Mouse (Mus musculus): Measurements from ENCODE around the gene Cdc37. TPM values are rescaled to one million over a fixed set of nuclear protein-coding genes. Genes with fewer than 3 reads are reported as not detected.

The Cdc37 gene
- polyA plus RNA-seq, 1 experiment from 2014 or later: 279 TPM

- ATAC-seq (replicated peaks; ENCODE audit: extremely low read depth, insufficient read depth, low FRiP score): no peak
- Histone ChIP-seq H3K27ac (ENCODE audit: low read length) (peak overlapping the region; percentile 84), H3K9me3 (replicated peaks; ENCODE audit: control insufficient read depth, low read length) (no peaks in the 10 kb centered on the region), H3K4me2 (ENCODE audit: low read depth, low read length) (peak overlapping the region; percentile 86), H3K4me1 (ENCODE audit: control insufficient read depth, insufficient read depth, low read length) (peaks cover 41% of the 10 kb centered on the region), H3K36me3 (ENCODE audit: control insufficient read depth, insufficient read depth) (no peaks in the 10 kb centered on the region), H3K27me3 (ENCODE audit: control insufficient read depth, insufficient read depth, low read length) (peaks cover 24% of the 10 kb centered on the region), H3K9ac (ENCODE audit: low read length) (peak overlapping the region; percentile 55), H3K4me3 (ENCODE audit: low read length) (no peak overlapping the region; the same call in 1 of the 2 replicates)
- WGBS: 48% methylated on average over 1 of the region's 1 CpGs
Measured at GRCm38 (mm10) chr9:21169157-21169556, 19.4 kb upstream of the Cdc37 start.

DNA sequence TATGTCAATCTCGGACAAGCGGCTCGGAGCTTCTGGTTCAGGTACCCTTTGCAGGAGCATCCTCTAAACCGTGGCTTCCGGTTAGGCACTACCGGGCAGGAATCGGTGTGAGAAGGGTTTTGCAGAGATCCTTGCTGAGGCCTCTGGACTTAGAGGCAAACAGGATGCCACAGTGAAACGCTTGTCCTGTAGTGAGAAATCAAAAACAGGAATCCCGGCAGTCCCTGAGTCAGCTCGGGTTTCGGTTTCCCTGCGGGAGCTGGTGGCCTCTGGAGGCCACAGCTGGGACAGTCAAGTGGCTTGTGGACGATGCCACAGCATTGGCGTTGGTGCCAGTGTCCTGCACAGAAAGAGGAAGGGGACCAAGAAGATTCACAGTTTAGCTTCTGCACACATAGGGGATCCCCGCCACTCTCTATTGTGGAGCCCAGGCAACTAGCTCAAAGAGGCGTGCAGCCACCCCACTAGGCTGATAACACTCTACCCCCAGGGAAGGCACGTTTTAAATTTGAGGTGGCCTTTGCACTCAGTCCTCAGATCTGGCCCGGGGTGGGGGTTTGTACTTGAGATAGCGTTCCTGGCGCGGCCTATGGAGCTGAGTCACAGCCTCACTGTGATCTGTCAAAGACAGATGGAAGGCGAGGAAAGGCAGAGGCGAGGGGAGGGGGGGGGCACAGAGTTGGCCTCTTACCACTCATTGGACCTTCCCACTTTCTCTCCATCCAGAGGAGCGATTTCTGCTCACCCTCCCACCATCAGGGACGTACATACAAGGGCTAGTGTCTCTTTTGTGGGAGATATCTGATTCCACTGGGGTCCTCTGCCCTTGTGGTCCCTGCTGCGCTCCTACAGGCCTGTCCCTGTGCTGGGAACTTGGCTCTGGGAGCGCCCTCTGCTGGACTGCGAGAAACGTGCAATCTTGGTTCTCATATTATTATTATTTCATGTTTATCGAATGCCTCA lies 18.7 kb upstream of the Cdc37 start:
- H3K27ac ChIP-seq (ENCODE audit: low read length): peak overlapping the region; percentile 84
- H3K4me1 ChIP-seq (ENCODE audit: control insufficient read depth, insufficient read depth, low read length): peaks cover 44% of the 10 kb centered on the region

GRCm38 (mm10) chr9:21167140-21168097 lies 17.6 kb upstream of the Cdc37 start:
- Histone ChIP-seq H3K27ac (ENCODE audit: low read length) (peak overlapping the region; percentile 84), H3K27me3 (ENCODE audit: control insufficient read depth, insufficient read depth, low read length) (peaks cover 36% of the 10 kb centered on the region), H3K9me3 (replicated peaks; ENCODE audit: control insufficient read depth, low read length) (no peaks in the 10 kb centered on the region), H3K4me2 (ENCODE audit: low read depth, low read length) (peak overlapping the region; percentile 86), H3K9ac (ENCODE audit: low read length) (peak overlapping the region; percentile 60), H3K36me3 (ENCODE audit: control insufficient read depth, insufficient read depth) (no peaks in the 10 kb centered on the region), H3K4me1 (ENCODE audit: control insufficient read depth, insufficient read depth, low read length) (peaks cover 44% of the 10 kb centered on the region), H3K4me3 (ENCODE audit: low read length) (peak overlapping the region; percentile 38)
- 42% methylated on average over 10 of the region's 10 CpGs for WGBS
- ATAC-seq (replicated peaks; ENCODE audit: extremely low read depth, insufficient read depth, low FRiP score): no peak

More for the DNA sequence above, 18.7 kb upstream of the Cdc37 start:
- H3K4me2 ChIP-seq (ENCODE audit: low read depth, low read length): peak overlapping the region; percentile 86
- H3K36me3 ChIP-seq (ENCODE audit: control insufficient read depth, insufficient read depth): no peaks in the 10 kb centered on the region
- ATAC-seq (replicated peaks; ENCODE audit: extremely low read depth, insufficient read depth, low FRiP score): peak; percentile 77
- peak overlapping the region; percentile 60 for H3K9ac ChIP-seq (ENCODE audit: low read length)
- no peaks in the 10 kb centered on the region for H3K9me3 ChIP-seq (replicated peaks; ENCODE audit: control insufficient read depth, low read length)
- H3K27me3 ChIP-seq (ENCODE audit: control insufficient read depth, insufficient read depth, low read length): peaks cover 30% of the 10 kb centered on the region
- 4% methylated on average over 30 of the region's 30 CpGs for WGBS
- peak overlapping the region; percentile 38 for H3K4me3 ChIP-seq (ENCODE audit: low read length)

GRCm38 (mm10) chr9:21166516-21166915 lies 16.7 kb upstream of the Cdc37 start:
- WGBS: 37% methylated on average over 3 of the region's 3 CpGs
- H3K9me3 ChIP-seq (replicated peaks; ENCODE audit: control insufficient read depth, low read length): no peaks in the 10 kb centered on the region
- H3K36me3 ChIP-seq (ENCODE audit: control insufficient read depth, insufficient read depth): no peaks in the 10 kb centered on the region
- no peak for ATAC-seq (replicated peaks; ENCODE audit: extremely low read depth, insufficient read depth, low FRiP score)
- H3K4me3 ChIP-seq (ENCODE audit: low read length): peak overlapping the region; percentile 56
- H3K27me3 ChIP-seq (ENCODE audit: control insufficient read depth, insufficient read depth, low read length): peaks cover 38% of the 10 kb centered on the region
- no peak overlapping the region; the same call in 1 of the 2 replicates for H3K27ac ChIP-seq (ENCODE audit: low read length)
- peak overlapping the region; percentile 69; the same call in 1 of the 2 replicates for H3K9ac ChIP-seq (ENCODE audit: low read length)
- peaks cover 45% of the 10 kb centered on the region for H3K4me1 ChIP-seq (ENCODE audit: control insufficient read depth, insufficient read depth, low read length)
- peak overlapping the region; percentile 86 for H3K4me2 ChIP-seq (ENCODE audit: low read depth, low read length)

- under 1% methylated on average over 47 of the region's 47 CpGs for WGBS
- ATAC-seq (replicated peaks; ENCODE audit: extremely low read depth, insufficient read depth, low FRiP score): no peak
- Histone ChIP-seq H3K9ac (ENCODE audit: low read length) (peak overlapping the region; percentile 69), H3K27me3 (ENCODE audit: control insufficient read depth, insufficient read depth, low read length) (peaks cover 38% of the 10 kb centered on the region), H3K9me3 (replicated peaks; ENCODE audit: control insufficient read depth, low read length) (no peaks in the 10 kb centered on the region), H3K4me3 (ENCODE audit: low read length) (peak overlapping the region; percentile 56), H3K4me1 (ENCODE audit: control insufficient read depth, insufficient read depth, low read length) (peaks cover 46% of the 10 kb centered on the region), H3K36me3 (ENCODE audit: control insufficient read depth, insufficient read depth) (no peaks in the 10 kb centered on the region), H3K4me2 (ENCODE audit: low read depth, low read length) (peak overlapping the region; percentile 86), H3K27ac (ENCODE audit: low read length) (no peak overlapping the region)
Measured at GRCm38 (mm10) chr9:21165952-21166451, 16.2 kb upstream of the Cdc37 start.

- H3K4me1 ChIP-seq (ENCODE audit: control insufficient read depth, insufficient read depth, low read length): peaks cover 46% of the 10 kb centered on the region
- H3K9me3 ChIP-seq (replicated peaks; ENCODE audit: control insufficient read depth, low read length): no peaks in the 10 kb centered on the region
- H3K27ac ChIP-seq (ENCODE audit: low read length): no peak within 1 kb of the TSS
- no peak for ATAC-seq (replicated peaks; ENCODE audit: extremely low read depth, insufficient read depth, low FRiP score)
- H3K4me3 ChIP-seq (ENCODE audit: low read length): peak within 1 kb of the TSS; percentile 56
- no peaks in the 10 kb centered on the region for H3K36me3 ChIP-seq (ENCODE audit: control insufficient read depth, insufficient read depth)
- H3K9ac ChIP-seq (ENCODE audit: low read length): peak within 1 kb of the TSS; percentile 69
- H3K27me3 ChIP-seq (ENCODE audit: control insufficient read depth, insufficient read depth, low read length): peaks cover 38% of the 10 kb centered on the region
- H3K4me2 ChIP-seq (ENCODE audit: low read depth, low read length): peak within 1 kb of the TSS; percentile 86
- WGBS: 1% methylated on average over 72 of the region's 86 CpGs
Measured at GRCm38 (mm10) chr9:21165041-21165951, 15.5 kb upstream of the Cdc37 start, which contains the start of gene Pde4a. TSS of gene Pde4a (plus strand) at chr9:21165714.

DNA sequence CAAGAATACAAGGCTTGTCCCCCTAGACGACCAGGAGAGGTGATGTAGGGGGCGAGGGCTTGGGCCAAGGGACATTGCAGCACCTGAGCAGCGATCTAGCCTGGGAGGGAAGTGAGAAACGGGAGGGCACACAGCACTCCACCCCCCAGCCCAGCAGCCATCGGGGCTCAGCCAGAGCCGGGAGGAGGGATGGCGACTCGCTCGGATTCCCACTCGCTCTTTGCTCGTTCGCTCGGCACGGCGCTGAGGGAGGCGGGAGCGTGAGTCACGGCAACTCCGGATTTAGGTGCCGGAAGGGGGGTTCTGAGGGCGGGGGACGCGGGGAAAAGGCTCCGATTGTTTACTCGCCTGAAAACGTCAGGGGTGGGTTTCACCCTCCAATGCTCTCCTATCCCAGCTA lies 14.3 kb upstream of the Cdc37 start:
- Histone ChIP-seq H3K9me3 (replicated peaks; ENCODE audit: control insufficient read depth, low read length) (no peaks in the 10 kb centered on the region), H3K4me1 (ENCODE audit: control insufficient read depth, insufficient read depth, low read length) (peaks cover 42% of the 10 kb centered on the region), H3K4me2 (ENCODE audit: low read depth, low read length) (peak overlapping the region; percentile 86), H3K36me3 (ENCODE audit: control insufficient read depth, insufficient read depth) (no peaks in the 10 kb centered on the region), H3K9ac (ENCODE audit: low read length) (peak overlapping the region; percentile 39), H3K4me3 (ENCODE audit: low read length) (peak overlapping the region; percentile 41), H3K27me3 (ENCODE audit: control insufficient read depth, insufficient read depth, low read length) (peaks cover 38% of the 10 kb centered on the region), H3K27ac (ENCODE audit: low read length) (no peak overlapping the region)
- ATAC-seq (replicated peaks; ENCODE audit: extremely low read depth, insufficient read depth, low FRiP score): no peak
- WGBS: 1% methylated on average over 26 of the region's 26 CpGs
